Mouse (Mus musculus): ENCODE results near the gene Prkar1b. TPM values are rescaled to one million over a fixed set of nuclear protein-coding genes. Genes with fewer than 3 reads are reported as not detected.

Gene Prkar1b
- polyA plus RNA-seq, 1 experiment = 5.1 TPM

GRCm38 (mm10) chr5:138973480-138973879 is 176.3 kb downstream of the Prkar1b start:
- no peak for DNase-seq (ENCODE audit: low read depth)

GRCm38 (mm10) chr5:138971405-138971804 is 178.4 kb downstream of the Prkar1b start:
- DNase-seq (ENCODE audit: low read depth) = no peak

- DNase-seq (ENCODE audit: low read depth) = no peak
These were observed 179.7 kb downstream of the Prkar1b start for GRCm38 (mm10) chr5:138970056-138970490.

Other genes with a start within 250 kb of the Prkar1b start
- gene Pdgfa, start 152.6 kb downstream of the Prkar1b start, polyA plus RNA-seq (2012; rRNA removed) = 14.6 and 23.9 TPM in 2 replicates
- gene Dnaaf5, start 222 bp upstream of the Prkar1b start, polyA plus RNA-seq (2012; rRNA removed) = 13.9 and 16.0 TPM in 2 replicates
- gene Sun1, start 50.6 kb upstream of the Prkar1b start, polyA plus RNA-seq (2012; rRNA removed) = 42.9 and 43.6 TPM in 2 replicates
- gene Get4, start 102.3 kb upstream of the Prkar1b start, polyA plus RNA-seq (2012; rRNA removed) = 96.8 and 99.1 TPM in 2 replicates
- 10.7 and 22.6 TPM in 2 replicates for gene Adap1, start 175.6 kb upstream of the Prkar1b start, polyA plus RNA-seq (2012; rRNA removed)
- gene Cox19, start 201.4 kb upstream of the Prkar1b start, polyA plus RNA-seq (2012; rRNA removed) = 71.1 and 118 TPM in 2 replicates
- not detected in 2 replicates for gene Cyp2w1, start 202.6 kb upstream of the Prkar1b start, polyA plus RNA-seq (2012; rRNA removed)
- 28.6 and 37.7 TPM in 2 replicates for gene Gpr146, start 227.7 kb upstream of the Prkar1b start, polyA plus RNA-seq (2012; rRNA removed)

All from gonadal fat pad, adult 2 months (tissue).